Mouse (Mus musculus): ENCODE data around the gene Gm21987. TPM values are rescaled to one million over a fixed set of nuclear protein-coding genes. Genes with fewer than 3 reads are reported as not detected.

The Gm21987 gene
- polyA plus RNA-seq, 1 experiment: not detected

DNA sequence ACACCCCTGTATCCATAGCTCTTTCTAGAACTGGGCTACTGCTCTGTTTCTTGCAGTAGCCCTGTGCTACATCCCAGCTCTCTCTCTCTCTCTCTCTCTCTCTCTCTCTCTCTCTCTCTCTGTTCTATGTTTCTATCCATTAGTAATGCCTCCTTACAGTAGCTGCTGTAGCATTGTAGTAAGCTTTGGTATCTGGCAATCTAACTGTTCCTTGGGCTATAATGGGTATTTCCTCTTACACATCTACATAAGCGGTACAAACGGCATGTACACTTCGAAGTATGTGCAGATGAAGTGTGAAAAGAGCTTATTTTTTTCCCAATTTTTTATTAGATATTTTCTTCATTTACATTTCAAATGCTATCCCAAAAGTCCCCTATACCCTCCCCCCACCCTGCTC is 33.1 kb downstream of the Gm21987 start:
- H3K4me3 ChIP-seq (ENCODE audit: control insufficient read depth, insufficient read depth, low read length): no peak overlapping the region
- H3K4me1 ChIP-seq (replicated peaks; ENCODE audit: control insufficient read depth, insufficient read depth, low read length): peaks cover 9% of the 10 kb centered on the region
- no peaks in the 10 kb centered on the region for H3K27me3 ChIP-seq (ENCODE audit: control insufficient read depth, insufficient read depth, low read length)
- H3K36me3 ChIP-seq (ENCODE audit: control insufficient read depth, insufficient read depth, low read length): no peaks in the 10 kb centered on the region
- no peak for TF ChIP-seq POLR2A (IDR thresholded peaks at IDR 0.05; ENCODE audit: control insufficient read depth, extremely low read depth, insufficient read depth, low read length, poor library complexity)
- TF ChIP-seq CTCF (IDR thresholded peaks at IDR 0.05; ENCODE audit: borderline replicate concordance, control insufficient read depth, extremely low read depth, insufficient read depth, low read length, poor library complexity): no peak
- DNase-seq: no peak
- 89% methylated on average over 3 of the region's 3 CpGs for WGBS
- no peak overlapping the region for H3K27ac ChIP-seq (ENCODE audit: control insufficient read depth, insufficient read depth, low read length)

DNA sequence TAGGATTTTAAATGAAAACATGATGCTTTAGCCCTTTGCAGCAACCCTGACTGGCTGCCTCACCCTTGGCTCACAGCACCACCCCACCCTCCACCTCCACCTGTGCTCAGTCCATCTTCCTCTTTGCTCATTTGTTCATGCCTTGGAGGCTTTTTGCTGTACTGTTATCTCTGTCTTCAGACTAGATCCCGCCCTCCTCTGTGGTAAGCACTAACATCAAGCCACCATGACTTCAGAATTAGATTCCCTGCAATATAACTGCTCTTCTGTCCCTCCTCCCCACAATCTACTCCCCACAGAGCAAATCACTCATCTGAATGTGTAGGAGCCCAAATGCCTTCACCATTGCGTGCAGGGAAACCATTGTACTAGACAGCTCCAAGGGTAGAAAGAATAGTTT is 36.8 kb downstream of the Gm21987 start:
- 89% methylated on average over 2 of the region's 2 CpGs for WGBS
- H3K4me1 ChIP-seq (replicated peaks; ENCODE audit: control insufficient read depth, insufficient read depth, low read length): no peaks in the 10 kb centered on the region
- no peak for DNase-seq
- no peaks in the 10 kb centered on the region for H3K36me3 ChIP-seq (ENCODE audit: control insufficient read depth, insufficient read depth, low read length)
- H3K4me3 ChIP-seq (ENCODE audit: control insufficient read depth, insufficient read depth, low read length): no peak overlapping the region
- no peak overlapping the region for H3K27ac ChIP-seq (ENCODE audit: control insufficient read depth, insufficient read depth, low read length)
- TF ChIP-seq POLR2A (IDR thresholded peaks at IDR 0.05; ENCODE audit: control insufficient read depth, extremely low read depth, insufficient read depth, low read length, poor library complexity) (no peak), CTCF (IDR thresholded peaks at IDR 0.05; ENCODE audit: borderline replicate concordance, control insufficient read depth, extremely low read depth, insufficient read depth, low read length, poor library complexity) (no peak)
- no peaks in the 10 kb centered on the region for H3K27me3 ChIP-seq (ENCODE audit: control insufficient read depth, insufficient read depth, low read length)

DNA sequence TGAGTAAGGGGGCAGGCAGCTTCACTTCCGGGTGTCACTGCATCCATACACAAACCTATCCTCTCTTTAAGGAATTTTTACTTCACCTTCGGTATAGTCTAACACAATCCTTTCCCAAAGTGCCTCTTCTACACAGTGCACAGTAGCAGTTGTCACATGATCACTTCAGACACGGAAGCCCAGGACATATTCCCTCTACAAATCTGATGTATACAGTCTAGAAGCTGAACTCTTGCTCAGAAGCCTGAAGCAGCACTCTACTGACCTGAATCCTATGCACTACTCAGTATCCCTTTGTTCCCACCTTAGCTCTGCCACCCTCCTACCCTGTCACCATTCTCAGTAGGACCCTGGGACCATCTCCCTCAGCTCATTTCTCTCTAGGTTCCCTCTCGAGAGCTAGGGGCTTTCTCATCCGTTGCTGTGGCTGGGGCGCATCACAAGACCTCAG is 38.4 kb downstream of the Gm21987 start:
- no peak overlapping the region for H3K4me3 ChIP-seq (ENCODE audit: control insufficient read depth, insufficient read depth, low read length)
- H3K4me1 ChIP-seq (replicated peaks; ENCODE audit: control insufficient read depth, insufficient read depth, low read length): no peaks in the 10 kb centered on the region
- TF ChIP-seq POLR2A (IDR thresholded peaks at IDR 0.05; ENCODE audit: control insufficient read depth, extremely low read depth, insufficient read depth, low read length, poor library complexity): no peak
- no peak for TF ChIP-seq CTCF (IDR thresholded peaks at IDR 0.05; ENCODE audit: borderline replicate concordance, control insufficient read depth, extremely low read depth, insufficient read depth, low read length, poor library complexity)
- no peak overlapping the region for H3K27ac ChIP-seq (ENCODE audit: control insufficient read depth, insufficient read depth, low read length)
- WGBS: 91% methylated on average over 6 of the region's 6 CpGs
- no peak for DNase-seq
- H3K36me3 ChIP-seq (ENCODE audit: control insufficient read depth, insufficient read depth, low read length): no peaks in the 10 kb centered on the region
- no peaks in the 10 kb centered on the region for H3K27me3 ChIP-seq (ENCODE audit: control insufficient read depth, insufficient read depth, low read length)

DNA sequence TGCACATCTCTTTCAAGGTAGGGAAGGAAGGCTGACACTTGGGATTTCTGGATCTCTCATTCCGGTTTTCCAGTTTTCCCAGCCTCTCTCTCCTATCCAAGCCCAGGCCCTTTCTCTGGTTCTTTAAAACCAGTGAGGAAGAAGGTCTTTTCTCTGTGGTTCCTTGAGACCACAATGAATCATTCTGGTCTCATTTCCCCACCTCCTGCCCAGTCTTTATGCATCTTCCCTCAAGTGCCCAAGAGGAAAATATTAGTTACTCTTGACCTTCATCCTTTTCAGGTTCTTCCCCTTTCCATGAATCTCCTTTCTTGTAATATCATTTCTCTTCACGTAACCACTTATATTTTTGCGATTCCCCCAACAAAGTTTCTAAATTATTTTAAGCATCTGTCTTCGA is 38.9 kb downstream of the Gm21987 start:
- H3K36me3 ChIP-seq (ENCODE audit: control insufficient read depth, insufficient read depth, low read length): no peaks in the 10 kb centered on the region
- no peak overlapping the region for H3K27ac ChIP-seq (ENCODE audit: control insufficient read depth, insufficient read depth, low read length)
- no peak for DNase-seq
- no peak overlapping the region for H3K4me3 ChIP-seq (ENCODE audit: control insufficient read depth, insufficient read depth, low read length)
- no peaks in the 10 kb centered on the region for H3K27me3 ChIP-seq (ENCODE audit: control insufficient read depth, insufficient read depth, low read length)
- no peaks in the 10 kb centered on the region for H3K4me1 ChIP-seq (replicated peaks; ENCODE audit: control insufficient read depth, insufficient read depth, low read length)
- no peak for TF ChIP-seq POLR2A (IDR thresholded peaks at IDR 0.05; ENCODE audit: control insufficient read depth, extremely low read depth, insufficient read depth, low read length, poor library complexity)
- 88% methylated on average over 4 of the region's 4 CpGs for WGBS

DNA sequence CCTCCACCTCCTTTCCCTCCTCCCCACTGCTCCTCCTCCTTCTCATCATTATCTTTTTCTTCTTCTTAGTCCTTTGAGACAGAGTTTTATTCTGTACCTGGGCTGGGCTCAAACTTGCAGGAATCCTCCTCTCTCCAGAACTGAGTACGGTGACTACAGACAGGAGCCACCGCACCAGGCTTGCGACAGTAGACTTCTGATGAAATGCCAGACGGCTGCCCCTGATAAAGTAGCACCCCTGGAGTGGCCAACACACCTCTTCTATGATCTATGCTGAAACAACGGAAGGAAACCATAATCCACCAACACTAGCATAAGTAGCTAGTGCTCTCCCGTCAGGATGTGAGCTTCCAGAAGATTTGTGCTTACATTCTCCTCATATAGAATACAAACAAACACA is 40.5 kb downstream of the Gm21987 start:
- H3K36me3 ChIP-seq (ENCODE audit: control insufficient read depth, insufficient read depth, low read length): no peaks in the 10 kb centered on the region

DNA sequence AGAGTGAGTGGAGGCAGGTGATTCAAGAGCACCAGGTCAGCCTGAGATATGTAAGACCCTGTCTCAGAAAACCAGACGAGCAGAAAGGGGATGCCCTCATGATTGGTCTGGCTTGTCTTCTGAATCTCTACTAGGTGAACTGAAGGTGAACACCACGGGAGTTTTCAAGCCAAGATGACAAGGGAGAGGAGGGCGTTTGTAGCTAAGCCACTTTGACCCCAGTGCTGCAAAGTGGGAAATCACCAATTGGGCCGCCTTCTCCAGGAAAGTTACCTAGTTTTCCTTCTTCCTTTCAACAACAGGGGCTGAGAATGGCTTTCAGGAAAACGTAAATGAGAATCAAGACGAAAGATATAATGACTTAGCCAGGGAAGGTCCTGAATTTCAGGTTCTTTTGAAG is 41.9 kb downstream of the Gm21987 start:
- no peaks in the 10 kb centered on the region for H3K36me3 ChIP-seq (ENCODE audit: control insufficient read depth, insufficient read depth, low read length)
- no peak for TF ChIP-seq CTCF (IDR thresholded peaks at IDR 0.05; ENCODE audit: borderline replicate concordance, control insufficient read depth, extremely low read depth, insufficient read depth, low read length, poor library complexity)
- TF ChIP-seq POLR2A (IDR thresholded peaks at IDR 0.05; ENCODE audit: control insufficient read depth, extremely low read depth, insufficient read depth, low read length, poor library complexity): no peak
- no peak for DNase-seq
- 90% methylated on average over 6 of the region's 6 CpGs for WGBS
- H3K4me3 ChIP-seq (ENCODE audit: control insufficient read depth, insufficient read depth, low read length): no peak overlapping the region
- H3K4me1 ChIP-seq (replicated peaks; ENCODE audit: control insufficient read depth, insufficient read depth, low read length): no peaks in the 10 kb centered on the region
- H3K27ac ChIP-seq (ENCODE audit: control insufficient read depth, insufficient read depth, low read length): no peak overlapping the region
- H3K27me3 ChIP-seq (ENCODE audit: control insufficient read depth, insufficient read depth, low read length): no peaks in the 10 kb centered on the region

More for the DNA sequence above, 40.5 kb downstream of the Gm21987 start:
- no peak for DNase-seq
- no peaks in the 10 kb centered on the region for H3K4me1 ChIP-seq (replicated peaks; ENCODE audit: control insufficient read depth, insufficient read depth, low read length)
- WGBS: 94% methylated on average over 6 of the region's 6 CpGs
- H3K27me3 ChIP-seq (ENCODE audit: control insufficient read depth, insufficient read depth, low read length): no peaks in the 10 kb centered on the region
- no peak overlapping the region for H3K4me3 ChIP-seq (ENCODE audit: control insufficient read depth, insufficient read depth, low read length)
- H3K27ac ChIP-seq (ENCODE audit: control insufficient read depth, insufficient read depth, low read length): no peak overlapping the region
- TF ChIP-seq CTCF (IDR thresholded peaks at IDR 0.05; ENCODE audit: borderline replicate concordance, control insufficient read depth, extremely low read depth, insufficient read depth, low read length, poor library complexity) (no peak), POLR2A (IDR thresholded peaks at IDR 0.05; ENCODE audit: control insufficient read depth, extremely low read depth, insufficient read depth, low read length, poor library complexity) (no peak)

DNA sequence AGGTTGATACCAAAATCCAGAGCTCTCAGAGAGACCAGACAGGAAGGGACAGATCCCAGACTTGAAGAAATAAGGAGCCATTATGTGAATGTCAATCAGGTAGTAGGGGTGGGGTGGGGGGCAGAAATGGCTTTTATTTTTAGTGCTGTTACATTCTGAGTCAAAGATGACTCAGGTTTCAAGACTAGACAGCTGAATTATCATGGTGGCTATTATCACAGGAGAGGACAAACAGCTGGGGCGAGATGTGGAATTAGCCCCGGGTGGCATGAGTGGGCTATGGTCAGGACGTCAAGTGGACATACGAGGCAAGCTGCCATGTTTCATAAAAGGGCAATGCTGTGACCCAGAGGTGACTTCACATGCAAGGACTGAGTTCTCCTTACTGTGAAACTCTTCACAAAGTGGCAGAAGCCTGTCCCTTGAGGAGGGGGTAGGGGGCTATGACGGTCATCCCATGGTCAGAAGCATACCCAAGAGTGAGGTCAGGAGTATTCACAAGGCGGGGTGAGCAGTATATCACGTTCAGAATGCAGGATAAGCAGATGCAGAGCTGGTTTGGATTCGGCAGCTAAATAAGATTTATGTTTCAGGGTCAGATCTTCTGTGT is 42.5 kb downstream of the Gm21987 start:
- DNase-seq: no peak
- H3K27me3 ChIP-seq (ENCODE audit: control insufficient read depth, insufficient read depth, low read length): no peaks in the 10 kb centered on the region
- H3K4me3 ChIP-seq (ENCODE audit: control insufficient read depth, insufficient read depth, low read length): no peak overlapping the region
- H3K36me3 ChIP-seq (ENCODE audit: control insufficient read depth, insufficient read depth, low read length): no peaks in the 10 kb centered on the region
- H3K27ac ChIP-seq (ENCODE audit: control insufficient read depth, insufficient read depth, low read length): no peak overlapping the region
- 94% methylated on average over 8 of the region's 8 CpGs for WGBS
- H3K4me1 ChIP-seq (replicated peaks; ENCODE audit: control insufficient read depth, insufficient read depth, low read length): no peaks in the 10 kb centered on the region
- no peak for TF ChIP-seq CTCF (IDR thresholded peaks at IDR 0.05; ENCODE audit: borderline replicate concordance, control insufficient read depth, extremely low read depth, insufficient read depth, low read length, poor library complexity)
- no peak for TF ChIP-seq POLR2A (IDR thresholded peaks at IDR 0.05; ENCODE audit: control insufficient read depth, extremely low read depth, insufficient read depth, low read length, poor library complexity)
